Mouse (Mus musculus): ENCODE measurements around the gene Polr2e. TPM values are rescaled to one million over a fixed set of nuclear protein-coding genes. Genes with fewer than 3 reads are reported as not detected.
A peak's percentile ranks its signal among the peaks of the same experiment; 100 is the strongest.

The Polr2e gene
- polyA plus RNA-seq, 1 experiment from 2014 or later: 212 TPM

DNA sequence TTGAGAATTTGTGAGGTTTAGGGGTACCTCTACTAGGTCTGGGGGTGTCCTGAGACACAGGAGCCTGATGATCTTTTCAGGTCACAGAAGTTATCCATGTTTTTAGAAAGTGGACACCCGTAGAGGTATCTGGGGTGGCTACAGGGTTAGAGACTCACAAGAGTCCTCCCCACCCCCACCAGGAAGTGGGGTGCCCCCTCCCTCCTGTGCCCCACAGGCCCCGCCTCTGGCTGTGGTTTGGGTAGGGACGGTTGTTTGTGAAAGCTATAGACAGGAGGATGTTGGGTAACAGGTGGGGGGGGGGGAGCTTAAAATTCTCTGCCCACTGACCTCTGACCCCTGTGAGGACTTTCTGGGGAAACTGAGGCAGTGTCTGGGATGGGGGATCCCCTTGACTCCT is 22.2 kb downstream of the Polr2e start:
- Histone ChIP-seq H3K27me3 (replicated peaks; ENCODE audit: control insufficient read depth, insufficient read depth, low read length) (peaks cover 12% of the 10 kb centered on the region), H3K27ac (ENCODE audit: low read length) (no peak overlapping the region), H3K4me1 (ENCODE audit: control insufficient read depth, insufficient read depth, low read length) (peaks cover 20% of the 10 kb centered on the region), H3K9me3 (ENCODE audit: control insufficient read depth, low read length) (no peaks in the 10 kb centered on the region), H3K4me3 (ENCODE audit: low read length) (peak overlapping the region; percentile 7; the same call in 1 of the 2 replicates), H3K9ac (ENCODE audit: low read depth, low read length) (no peak overlapping the region; the same call in 1 of the 2 replicates), H3K36me3 (ENCODE audit: control insufficient read depth, insufficient read depth, low read length) (no peaks in the 10 kb centered on the region), H3K4me2 (ENCODE audit: low read depth, low read length) (no peak overlapping the region)
- ATAC-seq: no peak
- WGBS: 70% methylated on average over 3 of the region's 3 CpGs

- ATAC-seq: no peak
- no peaks in the 10 kb centered on the region for H3K36me3 ChIP-seq (ENCODE audit: control insufficient read depth, insufficient read depth, low read length)
- H3K27me3 ChIP-seq (replicated peaks; ENCODE audit: control insufficient read depth, insufficient read depth, low read length): peaks cover 12% of the 10 kb centered on the region
- H3K9me3 ChIP-seq (ENCODE audit: control insufficient read depth, low read length): no peaks in the 10 kb centered on the region
- no peak overlapping the region for H3K9ac ChIP-seq (ENCODE audit: low read depth, low read length)
- no peak overlapping the region for H3K4me2 ChIP-seq (ENCODE audit: low read depth, low read length)
- H3K27ac ChIP-seq (ENCODE audit: low read length): no peak overlapping the region
- 87% methylated on average over 10 of the region's 10 CpGs for WGBS
- H3K4me3 ChIP-seq (ENCODE audit: low read length): no peak overlapping the region
- peaks cover 20% of the 10 kb centered on the region for H3K4me1 ChIP-seq (ENCODE audit: control insufficient read depth, insufficient read depth, low read length)
Measured at GRCm38 (mm10) chr10:80016931-80017330, 22.7 kb downstream of the Polr2e start.

DNA sequence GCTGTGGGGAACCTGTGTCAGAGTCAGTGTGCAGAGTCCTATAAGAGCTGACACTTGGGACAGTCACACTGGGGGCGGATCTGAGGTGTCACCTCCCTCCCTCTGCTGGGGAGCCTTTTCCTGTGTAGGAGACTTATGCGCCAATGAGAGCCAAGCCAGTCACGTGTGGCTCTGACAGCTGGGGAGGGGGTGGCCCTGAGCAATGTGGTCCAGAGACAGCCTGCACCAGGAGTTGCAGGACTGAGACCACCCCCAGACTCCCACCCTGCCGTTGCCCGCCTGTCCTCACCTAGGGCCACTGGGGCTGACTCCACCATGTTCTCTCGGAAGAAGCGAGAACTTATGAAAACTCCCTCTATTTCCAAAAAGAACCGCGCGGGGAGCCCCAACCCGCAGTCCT is 23.1 kb downstream of the Polr2e start, which contains the start of gene Arhgap45:
Gene Arhgap45, plus strand, starts transcription at position 143 of the 400 bp plus-strand sequence.
- no peak within 1 kb of the TSS for H3K27ac ChIP-seq (ENCODE audit: low read length)
- H3K9ac ChIP-seq (ENCODE audit: low read depth, low read length): no peak within 1 kb of the TSS; the same call in 1 of the 2 replicates
- H3K4me3 ChIP-seq (ENCODE audit: low read length): no peak within 1 kb of the TSS
- H3K4me2 ChIP-seq (ENCODE audit: low read depth, low read length): no peak within 1 kb of the TSS
- H3K27me3 ChIP-seq (replicated peaks; ENCODE audit: control insufficient read depth, insufficient read depth, low read length): peaks cover 12% of the 10 kb centered on the region
- 74% methylated on average over 11 of the region's 11 CpGs for WGBS
- H3K9me3 ChIP-seq (ENCODE audit: control insufficient read depth, low read length): no peaks in the 10 kb centered on the region
- H3K36me3 ChIP-seq (ENCODE audit: control insufficient read depth, insufficient read depth, low read length): no peaks in the 10 kb centered on the region
- H3K4me1 ChIP-seq (ENCODE audit: control insufficient read depth, insufficient read depth, low read length): peaks cover 20% of the 10 kb centered on the region
- no peak for ATAC-seq

- Histone ChIP-seq H3K4me3 (ENCODE audit: low read length) (no peak overlapping the region), H3K27me3 (replicated peaks; ENCODE audit: control insufficient read depth, insufficient read depth, low read length) (peaks cover 12% of the 10 kb centered on the region), H3K36me3 (ENCODE audit: control insufficient read depth, insufficient read depth, low read length) (0 out of 2 replicates have a peak, but pooled peaks cover 3% of the 10 kb centered on the region), H3K9me3 (ENCODE audit: control insufficient read depth, low read length) (0 out of 2 replicates have a peak, but pooled peaks cover 5% of the 10 kb centered on the region), H3K4me1 (ENCODE audit: control insufficient read depth, insufficient read depth, low read length) (peaks cover 18% of the 10 kb centered on the region), H3K9ac (ENCODE audit: low read depth, low read length) (no peak overlapping the region), H3K27ac (ENCODE audit: low read length) (no peak overlapping the region), H3K4me2 (ENCODE audit: low read depth, low read length) (no peak overlapping the region)
- 77% methylated on average over 10 of the region's 10 CpGs for WGBS
- ATAC-seq: no peak
Measured at GRCm38 (mm10) chr10:80015583-80015982, 24.0 kb downstream of the Polr2e start.

DNA sequence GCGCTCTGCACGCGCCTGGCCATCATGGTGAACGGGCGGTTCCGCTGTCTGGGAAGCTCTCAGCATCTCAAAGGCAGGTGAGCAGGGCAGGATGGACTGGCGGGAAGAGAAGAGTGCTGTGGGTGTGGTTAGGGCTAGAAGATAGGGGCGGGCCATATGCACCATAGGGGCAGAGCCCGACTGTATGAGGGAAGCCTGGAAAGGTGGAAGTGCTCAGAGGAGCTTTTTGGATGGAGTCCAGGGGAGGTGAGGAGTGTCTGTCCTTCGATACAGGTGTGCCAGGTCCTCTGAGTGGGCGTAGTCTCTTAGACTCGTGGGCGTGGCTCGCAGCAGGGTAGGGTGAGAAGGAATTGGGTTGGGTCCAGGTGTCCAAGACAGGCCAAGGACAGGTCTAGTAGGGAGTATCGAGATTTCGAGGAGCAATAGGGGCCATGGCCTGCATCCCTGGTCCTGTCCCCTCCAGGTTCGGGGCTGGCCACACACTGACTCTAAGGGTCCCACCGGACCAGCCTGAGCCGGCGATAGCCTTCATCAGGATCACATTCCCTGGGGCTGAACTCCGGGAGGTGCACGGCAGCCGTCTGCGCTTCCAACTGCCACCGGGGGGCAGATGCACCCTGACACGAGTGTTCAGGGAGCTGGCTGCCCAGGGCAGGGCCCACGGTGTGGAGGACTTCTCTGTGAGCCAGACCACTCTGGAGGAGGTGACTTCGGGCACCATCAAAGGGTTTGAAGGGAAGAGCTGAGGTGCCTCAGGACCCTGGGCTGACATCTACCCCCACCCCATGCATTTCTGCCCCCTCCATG is 24.9 kb downstream of the Polr2e start:
- 0 out of 2 replicates have a peak, but pooled peaks cover 8% of the 10 kb centered on the region for H3K9me3 ChIP-seq (ENCODE audit: control insufficient read depth, low read length)
- no peak overlapping the region for H3K4me2 ChIP-seq (ENCODE audit: low read depth, low read length)
- no peak overlapping the region for H3K4me3 ChIP-seq (ENCODE audit: low read length)
- WGBS: 25% methylated on average over 28 of the region's 28 CpGs
- no peak overlapping the region for H3K27ac ChIP-seq (ENCODE audit: low read length)
- peak; percentile 30 for ATAC-seq
- 0 out of 2 replicates have a peak, but pooled peaks cover 5% of the 10 kb centered on the region for H3K36me3 ChIP-seq (ENCODE audit: control insufficient read depth, insufficient read depth, low read length)
- H3K4me1 ChIP-seq (ENCODE audit: control insufficient read depth, insufficient read depth, low read length): peaks cover 15% of the 10 kb centered on the region
- peaks cover 12% of the 10 kb centered on the region for H3K27me3 ChIP-seq (replicated peaks; ENCODE audit: control insufficient read depth, insufficient read depth, low read length)
- H3K9ac ChIP-seq (ENCODE audit: low read depth, low read length): no peak overlapping the region

GRCm38 (mm10) chr10:80013609-80014008 is 26.0 kb downstream of the Polr2e start:
- no peak overlapping the region for H3K4me3 ChIP-seq (ENCODE audit: low read length)

GRCm38 (mm10) chr10:80011740-80012139 is 27.9 kb downstream of the Polr2e start:
- 89% methylated on average over 6 of the region's 6 CpGs for WGBS

More at GRCm38 (mm10) chr10:80013609-80014008, 26.0 kb downstream of the Polr2e start:
- Histone ChIP-seq H3K9ac (ENCODE audit: low read depth, low read length) (no peak overlapping the region), H3K36me3 (ENCODE audit: control insufficient read depth, insufficient read depth, low read length) (0 out of 2 replicates have a peak, but pooled peaks cover 5% of the 10 kb centered on the region), H3K9me3 (ENCODE audit: control insufficient read depth, low read length) (0 out of 2 replicates have a peak, but pooled peaks cover 9% of the 10 kb centered on the region), H3K4me1 (ENCODE audit: control insufficient read depth, insufficient read depth, low read length) (peaks cover 4% of the 10 kb centered on the region), H3K27ac (ENCODE audit: low read length) (no peak overlapping the region), H3K27me3 (replicated peaks; ENCODE audit: control insufficient read depth, insufficient read depth, low read length) (peaks cover 12% of the 10 kb centered on the region), H3K4me2 (ENCODE audit: low read depth, low read length) (no peak overlapping the region)
- 49% methylated on average over 25 of the region's 25 CpGs for WGBS
- no peak for ATAC-seq

DNA sequence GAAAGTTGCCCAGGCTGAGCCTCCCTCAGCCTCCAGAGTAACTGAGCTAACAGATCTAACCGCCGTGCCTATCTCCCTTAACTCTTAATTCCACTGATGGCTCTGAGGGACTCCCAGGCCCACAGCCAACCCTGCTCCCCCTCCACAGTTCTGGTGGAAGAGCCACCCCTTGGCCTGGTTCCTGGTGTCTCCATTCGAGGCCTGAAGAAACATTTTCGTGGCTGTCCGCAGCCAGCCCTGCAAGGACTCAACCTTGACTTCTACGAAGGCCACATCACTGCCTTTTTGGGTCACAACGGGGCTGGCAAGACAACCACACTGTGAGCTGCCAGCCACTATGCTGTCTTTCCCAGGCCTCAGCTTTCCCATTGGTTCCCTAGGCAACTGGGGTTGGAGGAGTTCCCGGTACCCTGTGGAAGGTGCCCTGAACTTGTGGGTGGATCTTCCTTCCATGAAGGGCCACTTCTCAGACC is 35.3 kb downstream of the Polr2e start:
- Histone ChIP-seq H3K36me3 (ENCODE audit: control insufficient read depth, insufficient read depth, low read length) (no peaks in the 10 kb centered on the region), H3K27ac (ENCODE audit: low read length) (no peak overlapping the region), H3K4me1 (ENCODE audit: control insufficient read depth, insufficient read depth, low read length) (peaks cover 14% of the 10 kb centered on the region), H3K9me3 (ENCODE audit: control insufficient read depth, low read length) (no peaks in the 10 kb centered on the region), H3K4me2 (ENCODE audit: low read depth, low read length) (no peak overlapping the region), H3K27me3 (replicated peaks; ENCODE audit: control insufficient read depth, insufficient read depth, low read length) (0 out of 2 replicates have a peak, but pooled peaks cover 6% of the 10 kb centered on the region), H3K4me3 (ENCODE audit: low read length) (no peak overlapping the region), H3K9ac (ENCODE audit: low read depth, low read length) (no peak overlapping the region)
- 82% methylated on average over 8 of the region's 8 CpGs for WGBS
- no peak for ATAC-seq

More at GRCm38 (mm10) chr10:80011740-80012139, 27.9 kb downstream of the Polr2e start:
- Histone ChIP-seq H3K4me3 (ENCODE audit: low read length) (no peak overlapping the region), H3K27ac (ENCODE audit: low read length) (no peak overlapping the region), H3K9ac (ENCODE audit: low read depth, low read length) (no peak overlapping the region), H3K36me3 (ENCODE audit: control insufficient read depth, insufficient read depth, low read length) (0 out of 2 replicates have a peak, but pooled peaks cover 5% of the 10 kb centered on the region), H3K4me1 (ENCODE audit: control insufficient read depth, insufficient read depth, low read length) (0 out of 2 replicates have a peak, but pooled peaks cover 3% of the 10 kb centered on the region), H3K9me3 (ENCODE audit: control insufficient read depth, low read length) (0 out of 2 replicates have a peak, but pooled peaks cover 9% of the 10 kb centered on the region), H3K27me3 (replicated peaks; ENCODE audit: control insufficient read depth, insufficient read depth, low read length) (peaks cover 12% of the 10 kb centered on the region), H3K4me2 (ENCODE audit: low read depth, low read length) (no peak overlapping the region)
- ATAC-seq: no peak
